Mouse (Mus musculus) heart, embryonic 14.5 days (tissue): ENCODE measurements around the gene Fut7. TPM values are rescaled to one million over a fixed set of nuclear protein-coding genes. Genes with fewer than 3 reads are reported as not detected.

Source experiments
- ATAC-seq: fragments of 200-750 bp; cut with Nextera tagmentation; 2 replicates; pipeline ENCODE4 v1.8.0; 2017; ENCODE audit warnings: low read depth, moderate TSS enrichment; ENCODE audit not compliant: insufficient number of reproducible peaks, insufficient read depth, low FRiP score
- H3K27ac ChIP-seq, 2 experiments: fragments of 200-500 bp in 1 of 2; fragments of 300-500 bp in 1 of 2; sonication (generic) in 1 of 2; replicated peaks in 1 of 2; 2 replicates each; pipeline ENCODE4 v1.5.1; 2012 to 2014; ENCODE audit warnings: low read depth in 2 of 2, low read length in 2 of 2, control low read depth in 1 of 2, mild to moderate bottlenecking in 1 of 2, mixed read lengths in 1 of 2; ENCODE audit not compliant: control insufficient read depth in 1 of 2, insufficient read depth in 1 of 2
- H3K27me3 ChIP-seq: fragments of 300-500 bp; sonication (generic); 2 replicates; pipeline ENCODE4 v1.6.1; 2014; ENCODE audit warnings: mild to moderate bottlenecking, low read length, control low read depth; ENCODE audit not compliant: control insufficient read depth, insufficient read depth
- H3K36me3 ChIP-seq: fragments of 300-500 bp; sonication (generic); 2 replicates; pipeline ENCODE4 v1.6.1; 2014; ENCODE audit warnings: mild to moderate bottlenecking, control low read depth, low read length, mixed read lengths; ENCODE audit not compliant: control insufficient read depth, insufficient read depth
- H3K4me1 ChIP-seq, 2 experiments: fragments of 200-500 bp in 1 of 2; fragments of 300-500 bp in 1 of 2; sonication (generic) in 1 of 2; 2 replicates each; pipeline ENCODE4 v1.6.1; 2012 to 2014; ENCODE audit warnings: low read length in 2 of 2, control low read depth in 1 of 2, mixed read lengths in 1 of 2; ENCODE audit not compliant: control insufficient read depth in 2 of 2, insufficient read depth in 2 of 2
- H3K4me2 ChIP-seq: fragments of 300-500 bp; sonication (generic); 2 replicates; pipeline ENCODE4 v1.6.1; 2014; ENCODE audit warnings: mild to moderate bottlenecking, low read length
- H3K4me3 ChIP-seq, 2 experiments: fragments of 200-500 bp in 1 of 2; fragments of 300-500 bp in 1 of 2; sonication (generic) in 1 of 2; 2 replicates each; pipeline ENCODE4 v1.5.1; 2012 to 2014; ENCODE audit warnings: low read length in 2 of 2, mild to moderate bottlenecking in 2 of 2, control low read depth in 1 of 2, low read depth in 1 of 2, moderate library complexity in 1 of 2; ENCODE audit not compliant: control insufficient read depth in 1 of 2, insufficient read depth in 1 of 2
- H3K9ac ChIP-seq: fragments of 300-500 bp; sonication (generic); 2 replicates; pipeline ENCODE4 v1.6.1; 2014; ENCODE audit warnings: mild to moderate bottlenecking, low read length
- H3K9me3 ChIP-seq: fragments of 300-500 bp; sonication (generic); 2 replicates; pipeline ENCODE4 v1.6.1; 2016; ENCODE audit warnings: low read length, control low read depth; ENCODE audit not compliant: control insufficient read depth
- WGBS: fragments of 180-500 bp; shearing (Covaris S2); extraction: QIAGEN DNeasy Blood & Tissue Kit; methylation state at CpG from one replicate; pipeline ENCODE4 v1.1.7; 2014; 5-methylcytosine and 5-hydroxymethylcytosine counted together
- microRNA-seq: library from miRNA; unstranded; fragments of <30 nt; microRNA quantifications from one replicate; pipeline ENCODE4, GENCODE M21; 2016
- polyA plus RNA-seq: library from polyadenylated mRNA; unstranded; fragments of >200 nt; fragmentation: Nextera tagmentation; extraction: Ambion mirVana; gene quantifications from 2 replicates; pipeline ENCODE4 v1.2.1, GENCODE M21; 2014

Gene Fut7
- polyA plus RNA-seq, 1 experiment from 2014 or later = 0.14 TPM

DNA sequence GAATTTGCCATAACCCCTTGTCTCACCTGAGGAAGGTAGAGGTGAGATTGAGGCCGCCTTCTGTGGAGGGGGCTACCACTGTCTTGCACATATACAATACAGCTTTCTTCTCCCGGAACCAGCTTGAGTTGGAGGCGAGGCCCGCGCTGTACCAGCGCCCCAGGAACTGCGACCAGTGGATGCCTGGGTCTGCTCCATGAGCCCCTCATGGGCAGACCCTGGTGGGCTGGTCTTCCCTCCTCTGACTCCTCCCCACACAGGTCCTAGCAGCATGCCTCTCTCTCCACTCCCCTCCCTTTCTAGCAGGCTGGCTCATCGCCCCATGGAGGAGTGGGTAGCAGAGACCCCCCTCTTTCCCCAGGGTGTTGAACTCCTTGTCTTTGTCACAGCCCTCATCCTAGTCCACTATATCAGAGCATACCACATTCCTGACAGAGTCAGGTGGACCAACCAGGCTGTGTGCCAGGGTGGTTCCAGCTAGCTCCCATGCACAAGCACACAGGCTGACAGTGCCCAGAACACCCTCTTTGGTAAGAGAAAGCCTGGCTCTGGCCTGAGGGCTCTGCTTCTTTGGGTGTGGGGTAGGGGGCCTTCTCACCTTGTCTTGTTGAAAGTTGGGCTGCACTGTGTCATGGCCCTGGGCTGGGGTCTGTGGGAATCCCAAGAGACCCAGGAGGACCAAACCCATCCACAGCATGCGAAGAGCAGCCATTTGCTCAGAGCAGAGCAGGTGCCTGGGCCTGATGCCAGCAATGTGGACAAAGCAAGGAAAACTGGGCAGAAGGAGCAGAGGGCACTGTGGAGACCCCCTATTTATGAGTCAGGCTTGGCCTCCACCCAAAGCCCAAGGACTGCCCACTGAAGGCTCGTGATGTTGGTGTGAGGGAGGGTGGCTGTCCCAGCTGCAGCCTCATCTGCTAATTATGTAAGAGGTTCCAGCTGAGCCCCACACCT is 46.2 kb downstream of the Fut7 start:
- peaks cover 32 to 39% of the 10 kb centered on the region in 2 experiments for H3K4me1 ChIP-seq
- peak; percentile 86 for ATAC-seq
- peak overlapping the region; percentile 84 to 91 for H3K27ac ChIP-seq
- H3K9ac ChIP-seq = peak overlapping the region; percentile 34
- no peaks in the 10 kb centered on the region for H3K36me3 ChIP-seq
- H3K4me2 ChIP-seq = peak overlapping the region; percentile 46
- WGBS = 60% methylated on average over 10 of the region's 10 CpGs
- H3K4me3 ChIP-seq = no peak overlapping the region
- H3K27me3 ChIP-seq = no peaks in the 10 kb centered on the region
- no peaks in the 10 kb centered on the region for H3K9me3 ChIP-seq

DNA sequence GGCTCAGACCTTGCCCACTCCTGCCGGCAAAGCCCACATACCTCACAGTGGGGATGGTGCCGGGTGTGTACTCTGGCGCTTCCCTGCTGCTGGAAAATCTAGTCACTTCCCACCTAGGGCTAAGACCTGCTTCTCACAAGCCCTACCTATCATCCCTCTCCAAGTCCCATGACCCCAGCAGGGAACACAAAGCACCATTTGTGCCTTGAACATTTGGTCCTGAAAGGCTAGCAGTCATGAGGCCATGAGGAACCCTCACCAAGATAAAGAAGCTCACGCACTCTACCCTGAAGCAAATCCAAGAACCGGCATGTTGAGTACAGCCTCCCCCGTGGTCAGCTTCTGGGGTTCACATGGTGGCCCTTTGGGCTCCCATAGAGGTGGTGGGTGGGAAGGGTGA is 46.9 kb downstream of the Fut7 start, which contains the start of gene Ptgds:
Ptgds (minus strand) TSS at position 78 of the 400 bp plus-strand sequence.
- Histone ChIP-seq H3K4me1 (peaks cover 32 to 39% of the 10 kb centered on the region in 2 experiments), H3K36me3 (no peaks in the 10 kb centered on the region), H3K27ac (peak within 1 kb of the TSS; percentile 84 to 91), H3K9ac (peak within 1 kb of the TSS; percentile 34), H3K4me3 (no peak within 1 kb of the TSS), H3K4me2 (peak within 1 kb of the TSS; percentile 46), H3K27me3 (no peaks in the 10 kb centered on the region), H3K9me3 (no peaks in the 10 kb centered on the region)
- ATAC-seq = no peak
- WGBS = 29% methylated on average over 6 of the region's 6 CpGs

DNA sequence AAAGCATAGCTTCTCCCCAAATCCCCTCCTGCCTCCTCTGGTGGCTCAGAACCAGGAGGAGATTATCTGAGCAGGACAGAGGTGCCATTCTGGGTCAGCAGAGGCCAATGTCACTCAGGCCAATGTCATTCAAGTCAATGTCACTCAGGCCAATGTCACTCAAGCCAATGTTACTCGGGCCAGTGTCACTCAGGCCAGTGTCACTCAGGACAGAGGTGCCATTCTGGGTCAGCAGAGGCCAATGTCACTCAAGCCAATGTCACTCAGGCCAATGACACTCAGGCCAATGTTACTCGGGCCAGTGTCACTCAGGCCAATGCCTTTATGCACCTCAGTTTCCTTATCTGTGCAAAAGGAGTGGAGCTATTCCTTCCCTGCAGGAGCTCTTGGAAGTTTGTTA is 49.5 kb downstream of the Fut7 start:
- 64% methylated on average over 2 of the region's 2 CpGs for WGBS

More for the DNA sequence above, 49.5 kb downstream of the Fut7 start:
- Histone ChIP-seq H3K4me2 (no peak overlapping the region), H3K4me3 (no peak overlapping the region), H3K36me3 (no peaks in the 10 kb centered on the region), H3K27me3 (no peaks in the 10 kb centered on the region), H3K4me1 (peaks cover 26 to 29% of the 10 kb centered on the region in 2 experiments), H3K9me3 (no peaks in the 10 kb centered on the region), H3K9ac (no peak overlapping the region), H3K27ac (no peak overlapping the region)
- ATAC-seq = no peak

Small RNA genes within 50 kb of the gene (microRNA-seq; reads per million reads assigned to microRNA genes)
- gene Mir3087 = not detected

Other genes with a start within 250 kb of the Fut7 start
- gene Nrarp, start 242.5 kb upstream of the Fut7 start, polyA plus RNA-seq = 11.9 and 13.9 TPM in 2 replicates
- gene Tor4a, start 226.4 kb upstream of the Fut7 start, polyA plus RNA-seq = 6.5 and 8.0 TPM in 2 replicates
- gene Nelfb, start 211.8 kb upstream of the Fut7 start, polyA plus RNA-seq = 58.4 and 65.9 TPM in 2 replicates
- gene Stpg3, start 208.6 kb upstream of the Fut7 start, polyA plus RNA-seq = not detected in 2 replicates
- 0.93 TPM in 1 of 2 replicates, not detected in the other for gene Fam166a, start 204.5 kb upstream of the Fut7 start, polyA plus RNA-seq
- gene Tubb4b, start 198.6 kb upstream of the Fut7 start, polyA plus RNA-seq = 342 and 395 TPM in 2 replicates
- gene Slc34a3, start 188.9 kb upstream of the Fut7 start, polyA plus RNA-seq = not detected in 2 replicates
- not detected in 2 replicates for gene Rnf224, start 186.5 kb upstream of the Fut7 start, polyA plus RNA-seq
- 5.3 and 8.0 TPM in 2 replicates for gene Rnf208, start 181.0 kb upstream of the Fut7 start, polyA plus RNA-seq
- gene Cysrt1, start 180.8 kb upstream of the Fut7 start, polyA plus RNA-seq = not detected in 2 replicates
- 1.8 and 2.4 TPM in 2 replicates for gene AL732309.1, start 176.4 kb upstream of the Fut7 start, polyA plus RNA-seq
- gene Tmem203, start 167.8 kb upstream of the Fut7 start, polyA plus RNA-seq = 12.3 and 16.3 TPM in 2 replicates
- 2.3 and 3.1 TPM in 2 replicates for gene Tprn, start 160.6 kb upstream of the Fut7 start, polyA plus RNA-seq
- 150 and 163 TPM in 2 replicates for gene Ssna1, start 150.8 kb upstream of the Fut7 start, polyA plus RNA-seq
- 70.2 and 71.3 TPM in 2 replicates for gene Anapc2, start 150.8 kb upstream of the Fut7 start, polyA plus RNA-seq
- not detected in 2 replicates for gene Tmem210, start 135.1 kb upstream of the Fut7 start, polyA plus RNA-seq
- gene Lrrc26, start 133.4 kb upstream of the Fut7 start, polyA plus RNA-seq = not detected in 2 replicates
- 0.05 TPM in 1 of 2 replicates, not detected in the other for gene Grin1, start 104.1 kb upstream of the Fut7 start, polyA plus RNA-seq
- 42.8 and 48.1 TPM in 2 replicates for gene Man1b1, start 90.9 kb upstream of the Fut7 start, polyA plus RNA-seq
- gene Dpp7, start 66.9 kb upstream of the Fut7 start, polyA plus RNA-seq = 11.5 and 12.4 TPM in 2 replicates
- gene Uap1l1, start 57.6 kb upstream of the Fut7 start, polyA plus RNA-seq = 17.6 and 18.3 TPM in 2 replicates
- 14.4 and 17.7 TPM in 2 replicates for gene Sapcd2, start 50.9 kb upstream of the Fut7 start, polyA plus RNA-seq
- gene Entpd2, start 27.4 kb upstream of the Fut7 start, polyA plus RNA-seq = 0.81 and 0.85 TPM in 2 replicates
- 29.3 and 29.5 TPM in 2 replicates for gene Npdc1, start 23.9 kb upstream of the Fut7 start, polyA plus RNA-seq
- gene Abca2, start 5.4 kb downstream of the Fut7 start, polyA plus RNA-seq = 3.8 and 4.3 TPM in 2 replicates
- 3.8 and 4.6 TPM in 2 replicates for gene Clic3, start 33.6 kb downstream of the Fut7 start, polyA plus RNA-seq
- 31.0 and 32.6 TPM in 2 replicates for gene Paxx, start 37.8 kb downstream of the Fut7 start, polyA plus RNA-seq
- 98.5 and 112 TPM in 2 replicates for gene Ptgds, start 46.8 kb downstream of the Fut7 start, polyA plus RNA-seq
- gene Lcn12, start 70.6 kb downstream of the Fut7 start, polyA plus RNA-seq = not detected in 2 replicates
- 82.8 and 85.2 TPM in 2 replicates for gene Fbxw5, start 77.5 kb downstream of the Fut7 start, polyA plus RNA-seq
- gene C8g, start 78.5 kb downstream of the Fut7 start, polyA plus RNA-seq = 2.9 and 4.9 TPM in 2 replicates
- gene Traf2, start 123.7 kb downstream of the Fut7 start, polyA plus RNA-seq = 19.1 and 19.8 TPM in 2 replicates
- gene Edf1, start 134.6 kb downstream of the Fut7 start, polyA plus RNA-seq = 279 and 319 TPM in 2 replicates
- 1.4 and 1.9 TPM in 2 replicates for gene Mamdc4, start 151.6 kb downstream of the Fut7 start, polyA plus RNA-seq
- gene Phpt1, start 152.0 kb downstream of the Fut7 start, polyA plus RNA-seq = 240 and 250 TPM in 2 replicates
- not detected in 2 replicates for gene Ajm1, start 158.5 kb downstream of the Fut7 start, polyA plus RNA-seq
- 41.9 and 42.1 TPM in 2 replicates for gene Rabl6, start 185.3 kb downstream of the Fut7 start, polyA plus RNA-seq
- 0.07 and 0.27 TPM in 2 replicates for gene Ccdc183, start 194.4 kb downstream of the Fut7 start, polyA plus RNA-seq
- gene Tmem141, start 198.7 kb downstream of the Fut7 start, polyA plus RNA-seq = 22.8 and 28.2 TPM in 2 replicates
- gene Fcna, start 204.8 kb downstream of the Fut7 start, polyA plus RNA-seq = 1.8 and 3.2 TPM in 2 replicates
- gene Lcn8, start 229.9 kb downstream of the Fut7 start, polyA plus RNA-seq = not detected in 2 replicates
- gene Lcn5, start 234.7 kb downstream of the Fut7 start, polyA plus RNA-seq = not detected in 2 replicates